Mouse (Mus musculus) yolk sac, embryonic 10.5 days (tissue): ENCODE measurements around the gene Olfr1406.
"Not testable (repeated sequence)": the region's sequence is repeated elsewhere in the genome, so short reads cannot be mapped to it uniquely, and the experiment has no call there.

Experiments
- DNase-seq: peaks from one replicate; pipeline ENCODE4 v3.0.0-alpha.2; 2017; ENCODE audit warnings: low spot score

The Olfr1406 gene

DNA sequence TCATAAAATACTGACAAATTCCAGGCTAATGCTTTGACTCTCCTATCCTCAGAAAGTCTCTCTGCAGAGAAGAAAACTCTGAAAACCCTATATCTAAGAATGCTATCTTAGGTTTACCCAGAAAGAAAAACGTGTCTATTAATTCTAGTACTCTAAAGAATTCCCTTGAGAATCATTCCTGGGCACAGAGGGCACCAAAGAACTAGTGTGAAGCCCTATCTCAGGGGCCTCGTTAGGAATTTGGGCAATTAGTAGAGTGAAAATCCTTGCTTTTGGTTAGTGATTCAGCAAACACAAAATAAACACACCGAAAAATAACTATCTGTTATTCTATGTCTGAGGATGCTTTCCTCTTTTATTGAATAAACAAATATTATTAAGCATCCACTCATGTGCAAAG, at the start of gene Olfr1406:
Gene Olfr1406 (minus strand): TSS at position 101 of the 400 bp plus-strand sequence.
- no peak for DNase-seq

DNA sequence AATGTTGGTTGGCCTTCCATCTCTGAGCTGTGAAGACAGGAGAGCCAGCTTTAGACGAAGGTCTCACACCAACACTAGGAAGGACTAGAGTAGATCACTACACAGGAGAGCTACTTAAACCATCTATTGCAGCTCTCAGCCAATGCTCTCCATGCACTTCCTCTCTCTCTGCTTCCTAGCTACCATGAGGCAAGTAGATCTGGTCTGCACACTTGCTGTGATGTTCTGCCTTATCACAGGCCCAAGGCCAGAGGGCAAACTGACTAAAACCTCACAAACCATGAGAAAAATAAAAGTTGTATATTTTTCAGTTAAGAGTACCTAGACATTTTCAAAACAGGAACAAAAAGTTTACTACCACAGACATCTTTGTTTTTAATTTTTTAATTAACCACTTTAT, 46.6 kb upstream of the Olfr1406 start:
- not testable (repeated sequence) for DNase-seq

DNA sequence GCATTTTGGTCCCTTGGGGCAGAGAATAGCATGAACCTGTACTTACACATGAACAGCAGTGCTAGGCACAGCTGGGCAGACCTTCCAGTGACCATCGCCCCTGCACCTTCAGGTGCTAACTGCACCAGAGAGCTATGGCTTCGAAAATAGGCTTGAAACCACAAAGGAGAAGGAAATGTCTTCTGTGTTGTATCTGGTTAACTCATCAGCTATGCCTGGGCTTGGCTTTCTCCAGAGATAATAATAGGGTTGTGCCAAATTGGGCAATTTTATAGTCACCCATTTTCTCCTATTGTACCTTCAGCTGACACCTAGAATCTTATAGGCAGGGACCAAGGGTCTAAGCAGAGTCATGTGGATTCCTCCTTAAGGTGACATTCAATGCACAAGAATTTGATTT, 36.6 kb upstream of the Olfr1406 start, which contains the start of gene Fcer1a:
Gene Fcer1a (minus strand): TSS at position 134 of the 400 bp plus-strand sequence.
- DNase-seq = no peak

DNA sequence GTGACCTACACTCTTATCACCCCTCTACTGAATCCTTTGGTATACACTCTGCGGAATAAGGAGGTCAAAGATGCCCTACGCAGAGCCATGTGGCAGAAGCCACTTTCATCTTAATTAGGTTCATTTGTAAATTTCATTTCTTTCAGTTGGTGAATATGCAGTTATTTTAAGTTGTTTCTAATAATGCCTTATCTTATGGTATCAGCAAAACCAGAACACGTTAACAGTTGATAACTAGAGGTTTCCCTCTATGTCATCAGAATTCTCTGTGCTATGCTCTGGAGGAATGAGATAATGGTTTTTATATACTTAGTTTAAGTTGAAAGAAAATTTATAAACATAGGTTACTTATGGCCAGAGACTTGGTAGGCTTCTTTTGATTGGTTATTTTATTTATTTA, 26.0 kb upstream of the Olfr1406 start:
- DNase-seq = no peak

DNA sequence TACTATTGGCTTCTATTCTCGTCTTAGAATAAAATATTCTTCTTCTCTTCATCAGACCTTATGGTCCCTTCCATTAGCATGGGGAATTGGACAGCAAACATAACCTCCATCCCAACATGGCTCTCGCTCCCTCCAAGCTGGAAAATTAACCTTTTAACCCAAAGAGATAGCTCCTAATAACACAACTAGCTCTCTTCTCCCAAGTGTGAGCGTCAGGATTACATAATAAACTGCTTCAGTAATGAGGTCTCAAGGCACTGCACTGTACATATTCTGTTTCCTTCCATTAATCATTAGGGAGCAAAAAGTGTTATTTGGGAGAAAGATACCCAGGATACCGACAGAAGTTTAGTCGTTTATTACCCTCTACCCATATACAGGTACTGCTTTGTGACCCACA, 21.7 kb upstream of the Olfr1406 start, which contains the start of gene Olfr1404:
Gene Olfr1404 (plus strand): TSS at position 301 of the 400 bp plus-strand sequence.
- no peak for DNase-seq

DNA sequence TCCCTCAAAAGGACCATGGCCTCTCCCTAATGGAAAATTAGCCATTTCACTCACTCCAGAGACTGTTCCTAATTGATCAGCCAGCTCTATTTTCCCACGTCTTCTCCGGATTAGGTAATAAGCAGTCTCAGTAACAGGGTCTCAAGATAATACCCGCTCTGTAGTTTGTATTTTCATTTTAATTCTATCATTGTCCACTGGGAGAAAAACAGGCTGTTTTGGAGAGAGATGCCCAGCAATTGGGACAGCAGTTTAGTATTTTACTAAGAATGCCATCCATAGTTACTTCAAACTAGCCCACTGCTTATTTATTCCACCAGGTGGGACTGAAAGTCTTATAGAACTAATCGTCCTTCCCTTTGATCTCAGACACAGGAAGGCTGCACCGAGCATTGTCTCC, 7.1 kb upstream of the Olfr1406 start, which contains the start of gene Olfr218:
Gene Olfr218 (plus strand): TSS at position 301 of the 400 bp plus-strand sequence.
- DNase-seq = no peak

DNA sequence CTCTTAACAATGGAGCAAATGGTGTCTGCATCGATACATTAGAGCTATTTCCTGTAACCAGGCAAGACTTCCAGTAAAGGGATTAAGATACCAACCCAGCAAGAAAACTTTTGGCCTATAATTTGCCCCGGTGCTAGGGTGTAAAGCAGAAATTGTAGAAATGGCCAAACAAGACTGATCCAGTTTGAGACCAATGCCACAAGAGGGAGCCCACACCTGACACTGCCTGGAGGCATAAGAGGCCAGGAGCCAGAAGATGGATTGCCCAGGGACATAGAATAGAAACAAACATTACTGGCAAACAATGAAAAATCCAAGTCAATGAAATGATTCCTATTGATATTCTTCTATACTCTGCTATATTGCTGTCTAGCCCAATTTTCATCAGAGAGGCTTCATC, 5.9 kb upstream of the Olfr1406 start:
- DNase-seq = no peak

DNA sequence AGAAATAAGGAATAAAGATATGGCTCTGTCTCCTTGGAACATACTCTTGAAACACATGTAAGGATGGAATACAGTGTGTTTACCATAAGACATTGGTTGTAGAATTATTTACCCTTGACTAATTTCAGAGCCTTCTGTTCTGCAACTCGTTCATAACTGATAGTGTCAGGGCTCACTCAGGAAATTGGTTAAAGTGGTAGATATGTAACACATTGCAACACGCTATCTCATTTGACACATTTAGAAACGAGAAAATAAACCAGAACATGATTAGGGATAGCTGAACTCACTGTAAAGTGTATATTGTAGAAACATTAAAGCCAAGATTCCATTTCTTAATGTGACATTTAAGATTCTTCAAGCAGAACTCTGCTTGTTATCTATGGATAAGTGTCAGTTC, 1.6 kb upstream of the Olfr1406 start:
- no peak for DNase-seq

DNA sequence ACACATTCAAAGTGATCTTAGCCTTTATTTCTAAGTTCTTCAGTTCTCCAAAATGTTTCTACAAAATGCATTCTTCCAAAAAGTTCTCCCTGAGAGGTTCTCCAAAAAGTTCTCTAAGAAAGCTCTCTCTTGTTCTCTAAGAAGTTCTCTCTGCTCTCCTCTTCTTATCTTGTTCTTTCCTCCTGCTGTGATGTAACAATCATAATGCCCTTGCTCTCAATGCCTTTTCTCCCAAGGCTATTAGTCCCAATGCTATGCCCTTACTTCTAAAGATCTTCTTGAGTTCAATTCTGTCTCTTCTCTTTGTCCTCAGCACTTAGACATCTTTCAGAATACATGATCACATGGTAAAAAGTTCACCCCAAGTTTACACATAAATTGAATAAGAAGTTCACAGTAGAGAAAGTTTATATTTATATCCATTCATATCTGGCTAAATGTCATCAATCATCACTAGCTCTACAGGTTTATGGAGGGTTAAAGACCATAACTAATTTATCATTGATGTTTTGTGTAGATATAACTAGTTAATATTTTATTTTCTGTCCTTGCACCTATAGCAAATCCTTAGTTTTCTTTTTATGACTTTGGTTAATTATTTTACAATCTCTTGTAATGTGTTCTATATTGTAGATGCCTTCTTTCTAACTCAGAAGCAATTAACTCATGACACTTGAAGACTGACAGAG, 16.1 kb downstream of the Olfr1406 start:
- no peak for DNase-seq

DNA sequence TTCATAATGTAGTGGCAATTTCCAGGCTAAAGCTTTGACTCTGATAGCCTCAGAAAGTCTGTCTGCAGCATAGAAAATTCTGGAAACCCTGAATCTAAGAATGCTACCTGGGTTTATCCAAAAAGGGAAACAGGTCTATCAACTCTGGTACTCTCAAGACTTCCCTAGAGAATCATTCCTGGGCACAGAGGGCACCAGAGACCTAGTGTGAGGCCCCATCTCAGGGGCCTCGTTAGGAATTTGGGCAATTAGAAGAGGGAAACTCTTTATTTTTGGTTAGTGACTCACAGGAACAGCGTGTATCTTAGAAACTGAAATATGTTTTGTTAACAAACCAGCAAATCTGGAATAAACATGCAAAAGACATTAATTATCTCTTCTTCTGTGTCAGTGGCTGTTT, 53.2 kb downstream of the Olfr1406 start, which contains the start of gene Olfr1408:
Gene Olfr1408 (minus strand): TSS at position 101 of the 400 bp plus-strand sequence.
- no peak for DNase-seq
